Mouse (Mus musculus) hindbrain, embryonic 11.5 days (tissue): ENCODE results near the gene Samd4b. TPM values are rescaled to one million over a fixed set of nuclear protein-coding genes. Genes with fewer than 3 reads are reported as not detected.

Source experiments
- ATAC-seq: fragments of 200-750 bp; cut with Nextera tagmentation; 2 replicates; pipeline ENCODE4 v1.8.0; 2017; ENCODE audit warnings: mild to moderate bottlenecking, moderate TSS enrichment, moderate library complexity; ENCODE audit not compliant: low FRiP score
- DNase-seq: peaks from one replicate; pipeline ENCODE4 v3.0.0-alpha.2; 2015; ENCODE audit warnings: low spot score
- H3K27ac ChIP-seq: fragments of 300-500 bp; sonication (generic); 2 replicates; pipeline ENCODE4 v1.5.1; 2014; ENCODE audit warnings: mild to moderate bottlenecking, low read depth, low read length
- H3K27me3 ChIP-seq: fragments of 300-500 bp; sonication (generic); 2 replicates; pipeline ENCODE4 v1.6.1; 2014; ENCODE audit warnings: mild to moderate bottlenecking, low read length, moderate library complexity, mixed read lengths; ENCODE audit not compliant: control insufficient read depth, insufficient read depth
- H3K36me3 ChIP-seq: fragments of 300-500 bp; sonication (generic); 2 replicates; pipeline ENCODE4 v1.6.1; 2014; ENCODE audit warnings: mild to moderate bottlenecking, low read length, moderate library complexity, mixed read lengths; ENCODE audit not compliant: control insufficient read depth, insufficient read depth
- H3K4me1 ChIP-seq: fragments of 300-500 bp; sonication (generic); replicated peaks from 2 replicates; pipeline ENCODE4 v1.6.1; 2014; ENCODE audit warnings: low read length, mixed read lengths; ENCODE audit not compliant: control insufficient read depth, insufficient read depth
- H3K4me2 ChIP-seq: fragments of 300-500 bp; sonication (generic); replicated peaks from 2 replicates; pipeline ENCODE4 v1.6.1; 2014; ENCODE audit warnings: mild to moderate bottlenecking, low read depth, low read length
- H3K4me3 ChIP-seq: fragments of 300-500 bp; sonication (generic); 2 replicates; pipeline ENCODE4 v1.5.1; 2014; ENCODE audit warnings: low read depth, low read length
- H3K9ac ChIP-seq: fragments of 300-500 bp; sonication (generic); 2 replicates; pipeline ENCODE4 v1.6.1; 2014; ENCODE audit warnings: low read depth, low read length
- H3K9me3 ChIP-seq: fragments of 300-500 bp; sonication (generic); 2 replicates; pipeline ENCODE4 v1.6.1; 2016; ENCODE audit warnings: low read length; ENCODE audit not compliant: control insufficient read depth
- WGBS: fragments of 180-500 bp; shearing (Covaris S2); extraction: QIAGEN DNeasy Blood & Tissue Kit; methylation state at CpG from one replicate; pipeline ENCODE4 v1.1.7; 2014; 5-methylcytosine and 5-hydroxymethylcytosine counted together
- polyA plus RNA-seq: library from polyadenylated mRNA; unstranded; fragments of >200 nt; fragmentation: Nextera tagmentation; extraction: Ambion mirVana; gene quantifications from 2 replicates; pipeline ENCODE4 v1.2.1, GENCODE M21; 2014

The Samd4b gene
- polyA plus RNA-seq, 1 experiment from 2014 or later: 27.4 TPM

- DNase-seq (no peak), ATAC-seq (no peak)
- Histone ChIP-seq H3K4me3 (no peak overlapping the region), H3K4me2 (peak overlapping the region; percentile 28; the same call in 1 of the 2 replicates), H3K27ac (no peak overlapping the region), H3K9ac (no peak overlapping the region), H3K27me3 (peaks cover 2% of the 10 kb centered on the region; the same call in 1 of the 2 replicates), H3K36me3 (no peaks in the 10 kb centered on the region), H3K4me1 (no peaks in the 10 kb centered on the region), H3K9me3 (no peaks in the 10 kb centered on the region)
- WGBS: 4% methylated on average over 16 of the region's 16 CpGs
Observed at GRCm38 (mm10) chr7:28488030-28488491, 109.9 kb downstream of the Samd4b start.

DNA sequence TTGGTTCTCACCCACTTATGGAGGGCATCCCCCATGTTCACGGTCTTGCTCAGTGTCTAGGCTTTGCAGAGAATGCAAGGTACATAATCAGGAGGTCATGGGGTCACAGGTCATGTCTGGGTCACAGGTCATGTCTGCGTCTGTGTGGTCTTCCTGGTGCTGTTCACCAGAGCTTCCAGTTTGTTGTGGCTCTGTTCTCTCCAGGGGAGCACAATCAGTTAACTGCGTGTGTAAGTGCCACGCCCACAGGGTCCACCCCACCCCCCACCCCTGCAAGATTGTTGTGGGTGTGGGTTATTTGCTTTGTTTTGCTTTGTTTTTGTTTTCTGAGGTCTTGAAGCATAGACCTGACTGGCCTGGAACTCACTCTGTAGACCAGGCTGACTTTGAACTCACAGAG, 113.8 kb downstream of the Samd4b start:
- Histone ChIP-seq H3K9me3 (no peaks in the 10 kb centered on the region), H3K4me3 (no peak overlapping the region), H3K9ac (no peak overlapping the region), H3K27me3 (peaks cover 2% of the 10 kb centered on the region; the same call in 1 of the 2 replicates), H3K4me1 (no peaks in the 10 kb centered on the region), H3K36me3 (no peaks in the 10 kb centered on the region), H3K4me2 (no peak overlapping the region), H3K27ac (no peak overlapping the region)
- ATAC-seq (no peak), DNase-seq (no peak)
- 21% methylated on average over 4 of the region's 4 CpGs for WGBS

- Histone ChIP-seq H3K4me2 (no peak overlapping the region), H3K27me3 (no peaks in the 10 kb centered on the region; the same call in 1 of the 2 replicates), H3K27ac (no peak overlapping the region), H3K4me1 (no peaks in the 10 kb centered on the region), H3K36me3 (no peaks in the 10 kb centered on the region), H3K4me3 (no peak overlapping the region), H3K9ac (no peak overlapping the region), H3K9me3 (no peaks in the 10 kb centered on the region)
- no peak for DNase-seq
- no peak for ATAC-seq
- 89% methylated on average over 11 of the region's 11 CpGs for whole genome bisulfite sequencing
Observed at GRCm38 (mm10) chr7:28482854-28483253, 115.1 kb downstream of the Samd4b start.

- H3K4me2 ChIP-seq: no peak overlapping the region
- no peak overlapping the region for H3K9ac ChIP-seq
- H3K4me3 ChIP-seq: no peak overlapping the region
- H3K27me3 ChIP-seq: no peaks in the 10 kb centered on the region
- H3K27ac ChIP-seq: no peak overlapping the region
- H3K9me3 ChIP-seq: no peaks in the 10 kb centered on the region
- H3K36me3 ChIP-seq: no peaks in the 10 kb centered on the region
- no peak for DNase-seq
- H3K4me1 ChIP-seq: no peaks in the 10 kb centered on the region
- 10% methylated on average over 8 of the region's 8 CpGs for WGBS
- ATAC-seq: no peak
Observed at GRCm38 (mm10) chr7:28478854-28479253, 119.1 kb downstream of the Samd4b start.

GRCm38 (mm10) chr7:28477363-28477762, 120.6 kb downstream of the Samd4b start:
- H3K4me2 ChIP-seq: no peak overlapping the region
- no peak overlapping the region for H3K9ac ChIP-seq
- no peaks in the 10 kb centered on the region for H3K4me1 ChIP-seq
- DNase-seq (no peak), ATAC-seq (no peak)
- H3K27me3 ChIP-seq: no peaks in the 10 kb centered on the region
- 85% methylated on average over 5 of the region's 5 CpGs for WGBS
- no peaks in the 10 kb centered on the region for H3K36me3 ChIP-seq
- no peak overlapping the region for H3K4me3 ChIP-seq
- H3K9me3 ChIP-seq: no peaks in the 10 kb centered on the region
- no peak overlapping the region for H3K27ac ChIP-seq

GRCm38 (mm10) chr7:28476191-28476590, 121.8 kb downstream of the Samd4b start:
- Histone ChIP-seq H3K4me1 (no peaks in the 10 kb centered on the region), H3K36me3 (no peaks in the 10 kb centered on the region), H3K9ac (no peak overlapping the region), H3K4me2 (no peak overlapping the region), H3K27ac (no peak overlapping the region), H3K4me3 (no peak overlapping the region), H3K9me3 (no peaks in the 10 kb centered on the region), H3K27me3 (no peaks in the 10 kb centered on the region)
- WGBS: 87% methylated on average over 6 of the region's 6 CpGs
- DNase-seq (no peak), ATAC-seq (no peak)

DNA sequence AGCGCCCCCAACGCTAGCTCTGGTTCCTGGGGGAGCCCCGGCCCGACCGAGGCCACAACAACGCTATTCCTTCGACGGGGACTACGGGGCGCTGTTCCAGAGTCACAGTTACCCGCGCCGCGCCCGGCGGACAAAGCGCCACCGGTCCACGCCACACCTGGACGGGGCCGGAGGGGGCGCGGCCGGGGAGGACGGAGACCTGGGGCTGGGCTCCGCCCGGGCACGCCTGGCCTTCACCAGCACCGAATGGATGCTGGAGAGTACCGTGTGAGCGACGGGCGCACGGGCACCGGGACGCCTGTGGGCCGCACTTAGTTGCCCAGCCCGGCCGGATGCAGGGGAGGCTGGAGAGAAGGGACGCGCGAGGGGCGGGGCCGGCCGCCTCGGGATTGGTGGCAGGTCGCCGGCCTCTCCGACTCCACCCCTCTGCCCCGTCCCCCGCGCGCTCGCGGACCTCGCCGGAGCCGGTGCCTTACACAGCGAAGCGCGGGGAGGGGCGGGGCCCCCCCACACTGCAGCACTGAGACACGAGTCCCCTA, 130.7 kb downstream of the Samd4b start:
- Histone ChIP-seq H3K4me2 (peak overlapping the region; percentile 67), H3K4me3 (peak overlapping the region; percentile 30), H3K27ac (no peak overlapping the region), H3K4me1 (no peaks in the 10 kb centered on the region), H3K9me3 (no peaks in the 10 kb centered on the region), H3K36me3 (peaks cover 7% of the 10 kb centered on the region; the same call in 1 of the 2 replicates), H3K27me3 (peaks cover 10% of the 10 kb centered on the region), H3K9ac (peak overlapping the region; percentile 44)
- DNase-seq: peak; percentile 81
- WGBS: 1% methylated on average over 52 of the region's 63 CpGs
- ATAC-seq: peak; percentile 77

DNA sequence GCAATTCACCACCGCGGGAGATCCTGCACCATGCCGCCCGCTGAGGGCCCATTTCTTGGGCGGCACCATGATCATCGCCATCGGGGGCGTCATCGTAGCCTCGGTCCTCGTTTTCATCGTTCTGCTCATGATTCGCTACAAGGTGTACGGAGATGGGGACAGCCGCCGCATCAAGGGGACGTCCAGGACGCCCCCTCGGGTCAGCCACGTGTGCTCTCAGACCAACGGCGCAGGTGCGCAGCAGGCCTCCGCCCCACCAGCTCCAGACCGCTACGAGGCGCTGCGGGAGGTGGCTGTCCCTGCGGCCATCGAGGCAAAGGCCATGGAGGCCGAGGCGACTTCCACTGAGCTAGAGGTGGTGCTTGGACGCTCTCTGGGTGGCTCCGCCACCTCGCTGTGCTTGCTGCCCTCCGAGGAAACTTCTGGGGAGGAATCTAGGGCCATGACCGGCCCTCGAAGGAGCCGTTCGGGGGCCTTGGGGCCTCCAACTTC, 131.2 kb downstream of the Samd4b start:
- peak overlapping the region; percentile 44; the same call in 1 of the 2 replicates for H3K9ac ChIP-seq
- ATAC-seq: peak; percentile 34
- H3K4me2 ChIP-seq: peak overlapping the region; percentile 67
- no peaks in the 10 kb centered on the region for H3K9me3 ChIP-seq
- WGBS: 15% methylated on average over 40 of the region's 40 CpGs
- no peak for DNase-seq
- peak overlapping the region; percentile 30 for H3K4me3 ChIP-seq
- peaks cover 8% of the 10 kb centered on the region; the same call in 1 of the 2 replicates for H3K36me3 ChIP-seq
- H3K4me1 ChIP-seq: no peaks in the 10 kb centered on the region
- H3K27ac ChIP-seq: no peak overlapping the region
- peaks cover 10% of the 10 kb centered on the region for H3K27me3 ChIP-seq
